ENCODE assay signal across 19 mouse cellular contexts in the genomic region with DNA sequence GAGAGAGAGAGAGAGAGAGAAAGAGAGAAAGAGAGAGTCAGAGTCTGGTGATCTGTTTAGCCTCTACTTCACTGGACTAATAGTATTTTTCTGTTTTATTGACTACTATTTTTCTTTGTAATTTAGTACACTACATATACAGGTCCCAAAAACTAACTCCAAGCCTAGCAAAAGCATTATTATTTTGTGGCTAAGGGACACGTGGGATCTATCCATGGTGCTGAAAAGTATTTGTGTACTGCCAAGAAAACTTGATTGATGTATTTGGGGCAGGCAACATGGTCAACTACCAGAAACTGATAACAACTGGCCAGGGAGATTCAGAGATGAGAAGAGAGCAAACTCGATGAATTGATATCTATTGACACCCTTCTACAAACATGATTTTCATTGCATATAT.
DNase-seq lines count a peak whose midpoint lies in the region; ATAC-seq and TF ChIP-seq lines count a peak whose summit lies in the region.
"Had no signal": no experiment of that assay in that cellular context is flagged by ENCODE, and none has a peak within 500 bp of the region (broad histone marks: within the 10 kb centered on the region; RNA-seq: fewer than 3 reads in every experiment).

No protein-coding gene starts in this region.

- ATAC-seq in embryonic facial prominence, embryonic 11.5 days (replicated peaks; ENCODE audit: insufficient number of reproducible peaks, low FRiP score, low TSS enrichment, low read depth), result no peak

- H3K9me3 ChIP-seq in embryonic facial prominence, embryonic 11.5 days (replicated peaks; ENCODE audit: control insufficient read depth, low read length), result no peaks in the 10 kb centered on the region
- no peaks in the 10 kb centered on the region for H3K9me3 ChIP-seq in embryonic facial prominence, embryonic 10.5 days
- H3K9me3 ChIP-seq: heart, embryonic 15.5 days; limb, embryonic 13.5 days; liver, embryonic 15.5 days had no signal

- intact Hi-C loops in heart, postnatal 25 days (cut with DNase I), result no loop called here

- H3K4me2 ChIP-seq in embryonic facial prominence, embryonic 11.5 days (ENCODE audit: low read depth, low read length), result no peak overlapping the region
- H3K4me2 ChIP-seq: heart, embryonic 15.5 days; limb, embryonic 13.5 days; liver, embryonic 15.5 days had no signal

- H3K27me3 ChIP-seq in embryonic facial prominence, embryonic 11.5 days (ENCODE audit: control insufficient read depth, insufficient read depth, low read length), result no peaks in the 10 kb centered on the region
- no peaks in the 10 kb centered on the region for H3K27me3 ChIP-seq in embryonic facial prominence, embryonic 10.5 days (replicated peaks; ENCODE audit: low read depth, poor library complexity, severe bottlenecking)
- H3K27me3 ChIP-seq in kidney, adult 2 months (replicated peaks; ENCODE audit: control insufficient read depth, insufficient read depth, low read length), result no peaks in the 10 kb centered on the region
- H3K27me3 ChIP-seq: heart, embryonic 15.5 days; limb, embryonic 13.5 days; liver, embryonic 15.5 days had no signal

- H3K36me3 ChIP-seq in embryonic facial prominence, embryonic 11.5 days (replicated peaks; ENCODE audit: control insufficient read depth, insufficient read depth, low read depth, low read length), result no peaks in the 10 kb centered on the region
- H3K36me3 ChIP-seq in embryonic facial prominence, embryonic 10.5 days (replicated peaks), result no peaks in the 10 kb centered on the region
- no peaks in the 10 kb centered on the region for H3K36me3 ChIP-seq in kidney, adult 2 months (ENCODE audit: control insufficient read depth, insufficient read depth, low read length)
- H3K36me3 ChIP-seq: heart, embryonic 15.5 days; limb, embryonic 13.5 days; liver, embryonic 15.5 days had no signal

- 37% methylated on average over 2 of the region's 2 CpGs for WGBS in embryonic facial prominence, embryonic 11.5 days
- WGBS in embryonic facial prominence, embryonic 10.5 days, result 35% methylated on average over 2 of the region's 2 CpGs
- 20% methylated on average over 2 of the region's 2 CpGs for WGBS in kidney, adult 2 months

- H3K27ac ChIP-seq in embryonic facial prominence, embryonic 11.5 days (replicated peaks; ENCODE audit: low read depth, low read length), result no peak overlapping the region
- no peak overlapping the region for H3K27ac ChIP-seq in embryonic facial prominence, embryonic 10.5 days (replicated peaks)
- H3K27ac ChIP-seq in kidney, adult 2 months (ENCODE audit: insufficient read depth, low read depth, low read length), result no peak overlapping the region
- H3K27ac ChIP-seq: heart, embryonic 15.5 days; left cerebral cortex, adult 2 months; limb, embryonic 13.5 days; liver, embryonic 15.5 days had no signal

- no peaks in the 10 kb centered on the region for H3K4me1 ChIP-seq in embryonic facial prominence, embryonic 11.5 days (ENCODE audit: control insufficient read depth, insufficient read depth, low read length)
- H3K4me1 ChIP-seq in embryonic facial prominence, embryonic 10.5 days, result no peaks in the 10 kb centered on the region
- no peaks in the 10 kb centered on the region for H3K4me1 ChIP-seq in kidney, adult 2 months (ENCODE audit: control insufficient read depth, insufficient read depth, low read length)
- H3K4me1 ChIP-seq: heart, embryonic 15.5 days; limb, embryonic 13.5 days; liver, embryonic 15.5 days had no signal

- TF ChIP-seq POLR2A in kidney, adult 2 months (IDR thresholded peaks at IDR 0.05; ENCODE audit: low read depth, low read length), result no peak

- peak; percentile 80 for DNase-seq in embryonic facial prominence, embryonic 11.5 days (ENCODE audit: low spot score)
- DNase-seq in embryonic facial prominence, embryonic 10.5 days (ENCODE audit: low spot score), result no peak
- DNase-seq in 3T3-L1 (ENCODE audit: low read depth, low spot score), result peak; percentile 4
- DNase-seq in Muller cell, postnatal 12 days (ENCODE audit: inconsistent ontology term), result peak; percentile 5
- DNase-seq in embryo, embryonic 11.5 days (ENCODE audit: low read depth, low spot score), result peak; percentile 24
- DNase-seq in layer of hippocampus, postnatal 36 days, result no peak
- no peak for DNase-seq in kidney, adult 2 months
- DNase-seq in heart, postnatal 25 days (ENCODE audit: low spot score), result no peak
- DNase-seq: cerebellum, adult 8-10 months; gastrocnemius, postnatal 10 days; heart, adult 18-20 months; kidney, adult 18-20 months; kidney, postnatal 25 days; lung, postnatal 36 days; right cerebral cortex, adult 18-20 months had no signal

- no peak overlapping the region for H3K9ac ChIP-seq in embryonic facial prominence, embryonic 11.5 days (replicated peaks; ENCODE audit: low read length)
- H3K9ac ChIP-seq: heart, embryonic 15.5 days; limb, embryonic 13.5 days; liver, embryonic 15.5 days had no signal

- no peak for TF ChIP-seq CTCF in kidney, adult 2 months (conservative IDR thresholded peaks at IDR 0.05; ENCODE audit: insufficient read depth, insufficient read length, low read depth, low read length)

- H3K4me3 ChIP-seq in embryonic facial prominence, embryonic 11.5 days (ENCODE audit: low read depth, low read length), result no peak overlapping the region
- no peak overlapping the region for H3K4me3 ChIP-seq in embryonic facial prominence, embryonic 10.5 days
- no peak overlapping the region for H3K4me3 ChIP-seq in kidney, adult 2 months (ENCODE audit: insufficient read depth, low read depth, low read length)
- H3K4me3 ChIP-seq: heart, embryonic 15.5 days; left cerebral cortex, adult 2 months; limb, embryonic 13.5 days; liver, embryonic 15.5 days had no signal

Comparison
In these comparisons a context has a peak if more than half of its experiments do, and no peak if none do; other contexts are left out.
1. DNase-seq: peak in embryonic facial prominence, embryonic 11.5 days (single experiment), 3T3-L1 (single experiment), Muller cell, postnatal 12 days (single experiment) and embryo, embryonic 11.5 days (single experiment); none in embryonic facial prominence, embryonic 10.5 days (single experiment), layer of hippocampus, postnatal 36 days (0 of 2), kidney, adult 2 months (single experiment) and heart, postnatal 25 days (single experiment).